Mouse (Mus musculus): ENCODE measurements around the gene Hipk4. TPM values are rescaled to one million over a fixed set of nuclear protein-coding genes. Genes with fewer than 3 reads are reported as not detected.

The Hipk4 gene
- polyA plus RNA-seq, 1 experiment = 0.28 TPM

- no peaks in the 10 kb centered on the region for H3K27me3 ChIP-seq (ENCODE audit: control insufficient read depth, insufficient read depth, low read length)
- H3K4me3 ChIP-seq (ENCODE audit: extremely low read depth, insufficient read depth, insufficient read length) = no peak overlapping the region
- DNase-seq (ENCODE audit: low read depth in 1 of 2, low spot score in 2 of 2) = peak; percentile 46 to 63
- no peaks in the 10 kb centered on the region for H3K4me1 ChIP-seq (ENCODE audit: control insufficient read depth, insufficient read depth, insufficient read length)
- 21% methylated on average over 10 of the region's 10 CpGs for WGBS
- TF ChIP-seq POLR2A (IDR thresholded peaks at IDR 0.05; ENCODE audit: low read depth, low read length) (no peak), CTCF (IDR thresholded peaks at IDR 0.05; ENCODE audit: extremely low read depth, insufficient read depth, insufficient read length, insufficient replicate concordance) (peak; percentile 98)
- H3K27ac ChIP-seq (ENCODE audit: insufficient read depth, low read length) = no peak overlapping the region
- no peaks in the 10 kb centered on the region; the same call in 1 of the 2 replicates for H3K36me3 ChIP-seq (ENCODE audit: control insufficient read depth, insufficient read depth, low read length)
Observed at GRCm38 (mm10) chr7:27526039-27526827, 3.2 kb downstream of the Hipk4 start.

- Histone ChIP-seq H3K4me3 (ENCODE audit: extremely low read depth, insufficient read depth, insufficient read length) (no peak overlapping the region), H3K4me1 (ENCODE audit: control insufficient read depth, insufficient read depth, insufficient read length) (no peaks in the 10 kb centered on the region), H3K27ac (ENCODE audit: insufficient read depth, low read length) (no peak overlapping the region), H3K27me3 (ENCODE audit: control insufficient read depth, insufficient read depth, low read length) (no peaks in the 10 kb centered on the region), H3K36me3 (ENCODE audit: control insufficient read depth, insufficient read depth, low read length) (peaks cover 14% of the 10 kb centered on the region)
- TF ChIP-seq CTCF (IDR thresholded peaks at IDR 0.05; ENCODE audit: extremely low read depth, insufficient read depth, insufficient read length, insufficient replicate concordance) = no peak
- TF ChIP-seq POLR2A (IDR thresholded peaks at IDR 0.05; ENCODE audit: low read depth, low read length) = no peak
- no peak for DNase-seq (ENCODE audit: low read depth in 1 of 2, low spot score in 2 of 2)
- WGBS = 93% methylated on average over 21 of the region's 21 CpGs
Observed at GRCm38 (mm10) chr7:27529070-27529469, 6.0 kb downstream of the Hipk4 start.

DNA sequence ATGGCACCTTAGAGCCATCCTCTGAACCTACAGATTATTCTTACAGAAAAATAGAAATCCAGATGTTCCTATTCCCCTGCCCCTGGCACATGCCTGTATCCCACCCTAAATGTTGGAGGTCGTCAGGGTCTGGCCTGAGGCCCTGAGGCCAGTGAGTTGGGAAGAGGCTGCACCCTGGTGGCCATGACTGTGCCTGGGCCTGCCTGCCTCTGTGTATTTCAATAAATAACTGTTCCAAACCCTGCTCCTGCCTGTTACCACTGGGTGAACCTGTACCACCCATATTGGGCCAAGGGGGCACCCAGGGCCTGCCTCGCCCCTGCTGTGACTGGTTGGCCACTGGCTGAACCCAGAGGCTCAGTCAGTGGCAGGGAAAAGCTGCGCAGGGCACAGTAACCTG lies 7.9 kb downstream of the Hipk4 start:
- no peaks in the 10 kb centered on the region for H3K27me3 ChIP-seq (ENCODE audit: control insufficient read depth, insufficient read depth, low read length)
- TF ChIP-seq POLR2A (IDR thresholded peaks at IDR 0.05; ENCODE audit: low read depth, low read length) = no peak
- no peak overlapping the region for H3K4me3 ChIP-seq (ENCODE audit: extremely low read depth, insufficient read depth, insufficient read length)

DNA sequence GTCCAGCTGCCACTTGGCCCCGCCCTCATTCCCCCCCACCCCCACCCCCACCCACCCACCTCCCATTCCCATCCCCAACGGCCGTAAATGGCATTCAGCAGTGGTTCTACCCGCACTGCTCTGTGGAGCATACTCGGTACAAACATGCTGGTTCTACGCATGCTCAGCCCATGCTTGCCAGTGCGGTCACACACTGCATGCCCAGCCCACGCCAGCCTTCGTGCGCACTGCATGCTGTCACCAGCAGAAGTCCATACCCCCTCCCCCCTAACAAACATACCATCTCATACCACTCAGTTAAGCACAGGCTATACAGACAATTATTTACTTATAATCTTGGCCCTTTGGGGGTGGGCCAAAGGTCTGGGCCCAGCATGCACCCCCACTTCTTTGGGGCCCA lies 8.6 kb downstream of the Hipk4 start:
- H3K4me1 ChIP-seq (ENCODE audit: control insufficient read depth, insufficient read depth, insufficient read length) = 0 out of 2 replicates have a peak, but pooled peaks cover 2% of the 10 kb centered on the region
- H3K27ac ChIP-seq (ENCODE audit: insufficient read depth, low read length) = no peak overlapping the region
- no peak for TF ChIP-seq CTCF (IDR thresholded peaks at IDR 0.05; ENCODE audit: extremely low read depth, insufficient read depth, insufficient read length, insufficient replicate concordance)
- no peak for TF ChIP-seq POLR2A (IDR thresholded peaks at IDR 0.05; ENCODE audit: low read depth, low read length)
- no peak for DNase-seq (ENCODE audit: low read depth in 1 of 2, low spot score in 2 of 2)
- H3K27me3 ChIP-seq (ENCODE audit: control insufficient read depth, insufficient read depth, low read length) = no peaks in the 10 kb centered on the region
- H3K4me3 ChIP-seq (ENCODE audit: extremely low read depth, insufficient read depth, insufficient read length) = no peak overlapping the region
- H3K36me3 ChIP-seq (ENCODE audit: control insufficient read depth, insufficient read depth, low read length) = peaks cover 22% of the 10 kb centered on the region
- WGBS = 96% methylated on average over 10 of the region's 10 CpGs

More for the DNA sequence above, 7.9 kb downstream of the Hipk4 start:
- WGBS = 94% methylated on average over 3 of the region's 3 CpGs
- H3K36me3 ChIP-seq (ENCODE audit: control insufficient read depth, insufficient read depth, low read length) = peaks cover 21% of the 10 kb centered on the region
- no peak overlapping the region for H3K27ac ChIP-seq (ENCODE audit: insufficient read depth, low read length)
- no peak for DNase-seq (ENCODE audit: low read depth in 1 of 2, low spot score in 2 of 2)
- no peaks in the 10 kb centered on the region for H3K4me1 ChIP-seq (ENCODE audit: control insufficient read depth, insufficient read depth, insufficient read length)

GRCm38 (mm10) chr7:27532480-27533050 lies 9.5 kb downstream of the Hipk4 start:
- Histone ChIP-seq H3K36me3 (ENCODE audit: control insufficient read depth, insufficient read depth, low read length) (peaks cover 22% of the 10 kb centered on the region), H3K4me1 (ENCODE audit: control insufficient read depth, insufficient read depth, insufficient read length) (0 out of 2 replicates have a peak, but pooled peaks cover 2% of the 10 kb centered on the region), H3K27me3 (ENCODE audit: control insufficient read depth, insufficient read depth, low read length) (no peaks in the 10 kb centered on the region), H3K27ac (ENCODE audit: insufficient read depth, low read length) (no peak overlapping the region), H3K4me3 (ENCODE audit: extremely low read depth, insufficient read depth, insufficient read length) (no peak overlapping the region)
- no peak for DNase-seq (ENCODE audit: low read depth in 1 of 2, low spot score in 2 of 2)
- TF ChIP-seq POLR2A (IDR thresholded peaks at IDR 0.05; ENCODE audit: low read depth, low read length) = no peak
- no peak for TF ChIP-seq CTCF (IDR thresholded peaks at IDR 0.05; ENCODE audit: extremely low read depth, insufficient read depth, insufficient read length, insufficient replicate concordance)
- WGBS = 93% methylated on average over 9 of the region's 9 CpGs

DNA sequence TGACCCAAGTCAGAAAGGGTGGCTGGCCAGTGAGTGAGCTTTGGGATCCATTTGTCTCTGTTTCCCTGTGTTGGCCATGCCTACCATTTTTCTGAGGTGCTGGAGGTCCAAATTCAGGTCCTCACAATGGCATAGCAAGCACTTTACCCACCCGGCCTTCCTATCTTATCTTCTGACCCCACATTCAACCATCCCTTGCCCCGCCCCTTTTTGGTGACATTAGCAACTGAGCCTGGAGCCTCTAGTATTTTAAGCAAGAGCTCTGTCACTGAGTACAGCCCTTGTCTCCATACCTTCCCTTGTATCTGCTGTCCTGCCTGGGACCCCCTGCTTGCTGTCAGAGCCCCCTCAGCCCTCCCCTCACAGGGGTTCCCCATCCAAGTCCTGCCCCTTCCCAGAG lies 12.3 kb downstream of the Hipk4 start:
- H3K4me3 ChIP-seq (ENCODE audit: extremely low read depth, insufficient read depth, insufficient read length) = no peak overlapping the region
- H3K27ac ChIP-seq (ENCODE audit: insufficient read depth, low read length) = no peak overlapping the region
- H3K4me1 ChIP-seq (ENCODE audit: control insufficient read depth, insufficient read depth, insufficient read length) = 0 out of 2 replicates have a peak, but pooled peaks cover 2% of the 10 kb centered on the region
- WGBS = 85% methylated on average over 2 of the region's 2 CpGs
- H3K36me3 ChIP-seq (ENCODE audit: control insufficient read depth, insufficient read depth, low read length) = peaks cover 23% of the 10 kb centered on the region
- no peak for DNase-seq (ENCODE audit: low read depth in 1 of 2, low spot score in 2 of 2)
- TF ChIP-seq CTCF (IDR thresholded peaks at IDR 0.05; ENCODE audit: extremely low read depth, insufficient read depth, insufficient read length, insufficient replicate concordance) = no peak
- no peak for TF ChIP-seq POLR2A (IDR thresholded peaks at IDR 0.05; ENCODE audit: low read depth, low read length)
- H3K27me3 ChIP-seq (ENCODE audit: control insufficient read depth, insufficient read depth, low read length) = no peaks in the 10 kb centered on the region

DNA sequence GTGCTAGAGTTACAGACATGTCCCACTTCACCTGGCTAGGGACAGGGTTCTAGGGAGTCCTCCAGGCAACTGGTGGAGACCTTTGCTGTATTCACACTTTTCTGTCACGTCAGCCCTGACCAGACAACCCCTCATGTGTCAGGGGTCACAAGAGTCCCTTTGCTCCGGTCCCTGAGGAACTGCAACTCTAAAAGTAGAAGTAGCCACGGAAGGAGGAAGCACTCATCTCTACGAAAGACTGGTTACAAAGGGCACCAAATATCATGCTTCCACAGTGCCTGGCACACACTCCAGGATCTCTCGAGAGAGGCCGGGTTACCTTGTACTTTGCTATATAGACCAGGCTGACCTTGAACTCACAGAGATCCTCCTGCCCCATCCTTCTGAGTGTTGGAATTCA lies 13.6 kb downstream of the Hipk4 start:
- Histone ChIP-seq H3K27ac (ENCODE audit: insufficient read depth, low read length) (no peak overlapping the region; the same call in 1 of the 2 replicates), H3K36me3 (ENCODE audit: control insufficient read depth, insufficient read depth, low read length) (peaks cover 23% of the 10 kb centered on the region), H3K4me3 (ENCODE audit: extremely low read depth, insufficient read depth, insufficient read length) (no peak overlapping the region), H3K27me3 (ENCODE audit: control insufficient read depth, insufficient read depth, low read length) (no peaks in the 10 kb centered on the region), H3K4me1 (ENCODE audit: control insufficient read depth, insufficient read depth, insufficient read length) (peaks cover 6% of the 10 kb centered on the region; the same call in 1 of the 2 replicates)
- DNase-seq (ENCODE audit: low read depth in 1 of 2, low spot score in 2 of 2) = no peak
- TF ChIP-seq POLR2A (IDR thresholded peaks at IDR 0.05; ENCODE audit: low read depth, low read length) = no peak
- no peak for TF ChIP-seq CTCF (IDR thresholded peaks at IDR 0.05; ENCODE audit: extremely low read depth, insufficient read depth, insufficient read length, insufficient replicate concordance)
- WGBS = 45% methylated on average over 6 of the region's 6 CpGs
